Mouse (Mus musculus): ENCODE measurements at regions not wholly inside any gene's neighbourhood (a gene's known extent, or its start where the extent isn't known, plus 50 kb on each side); places are given as distances from the start of the nearest gene placed in this dataset.

DNA sequence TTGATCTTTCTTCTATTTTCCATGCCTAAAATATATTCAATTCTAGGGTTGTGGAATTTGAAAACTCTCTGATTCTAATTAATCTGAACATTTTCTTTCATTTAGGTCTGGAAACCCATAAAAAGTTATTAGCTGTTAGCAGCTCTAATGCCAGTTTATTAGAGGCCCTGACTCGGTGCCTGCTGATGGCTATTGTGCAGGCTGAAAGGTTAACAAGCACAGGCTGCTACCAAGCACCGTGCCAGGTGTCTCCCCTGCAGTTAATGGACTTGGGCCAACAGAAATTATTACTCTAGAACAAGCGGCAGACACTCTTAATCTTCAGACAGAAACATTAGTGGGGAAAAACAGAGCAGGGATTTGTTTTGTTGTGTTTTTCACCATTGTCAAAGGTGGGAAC is 317.8 kb downstream of the Nsun3 start:
- no peak overlapping the region for H3K4me2 ChIP-seq (ENCODE audit: low read depth)
- H3K4me1 ChIP-seq (replicated peaks; ENCODE audit: control insufficient read depth in 2 of 2, insufficient read depth in 2 of 2, low read length in 1 of 2) = no peaks in the 10 kb centered on the region
- no peaks in the 10 kb centered on the region for H3K9me3 ChIP-seq (ENCODE audit: control insufficient read depth, low read length)
- H3K9ac ChIP-seq (replicated peaks) = no peak overlapping the region
- H3K4me3 ChIP-seq (ENCODE audit: insufficient read depth in 1 of 2, low read depth in 2 of 2, low read length in 2 of 2) = no peak overlapping the region
- TF ChIP-seq CTCF (IDR thresholded peaks at IDR 0.05; ENCODE audit: low read depth) (no peak), EP300 (IDR thresholded peaks at IDR 0.05; ENCODE audit: low read depth) (no peak)
- DNase-seq (ENCODE audit: low read depth in 3 of 3, low spot score in 3 of 3) (no peak), ATAC-seq (ENCODE audit: insufficient read depth) (no peak)
- no peaks in the 10 kb centered on the region for H3K36me3 ChIP-seq (replicated peaks; ENCODE audit: control insufficient read depth, insufficient read depth, low read depth)
- H3K27ac ChIP-seq = no peak overlapping the region
- WGBS (ENCODE audit: insufficient replicate concordance) = 44% methylated on average over 3 of the region's 3 CpGs
- H3K27me3 ChIP-seq (ENCODE audit: control insufficient read depth, insufficient read depth, low read length) = no peaks in the 10 kb centered on the region

DNA sequence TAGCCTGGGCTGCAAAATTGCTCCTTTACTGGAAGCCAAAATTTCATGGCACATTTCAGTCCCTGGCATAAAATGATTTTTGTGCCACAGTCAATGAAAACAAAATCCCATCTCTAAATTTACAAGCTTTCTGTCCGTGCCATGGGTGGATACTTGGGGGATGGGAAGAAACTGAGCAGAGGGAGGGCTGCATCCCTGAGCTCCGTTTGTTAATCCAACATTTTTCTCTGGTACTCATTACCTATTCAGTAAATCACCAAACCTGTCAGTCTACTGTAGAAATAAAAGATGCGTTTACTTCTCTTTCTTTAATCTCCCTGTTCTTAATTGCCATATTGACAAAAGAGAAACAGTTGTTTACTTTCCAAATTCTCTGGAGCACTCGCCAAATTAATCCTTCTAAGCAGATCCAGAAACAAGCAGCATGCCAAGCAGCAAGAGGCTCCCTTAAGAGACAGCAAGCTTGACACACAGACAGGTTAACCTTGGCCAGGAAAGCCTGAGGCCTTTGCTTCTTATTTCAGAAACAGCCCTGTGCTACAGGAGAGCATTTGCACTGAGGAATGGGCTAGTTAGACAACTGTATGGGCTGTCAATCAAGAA is 326.6 kb downstream of the Nsun3 start:
- no peaks in the 10 kb centered on the region for H3K9me3 ChIP-seq (ENCODE audit: control insufficient read depth, low read length)
- TF ChIP-seq CTCF (IDR thresholded peaks at IDR 0.05; ENCODE audit: low read depth) (no peak), EP300 (IDR thresholded peaks at IDR 0.05; ENCODE audit: low read depth) (no peak)
- 29% methylated on average over 4 of the region's 4 CpGs for WGBS (ENCODE audit: insufficient replicate concordance)
- H3K27me3 ChIP-seq (ENCODE audit: control insufficient read depth, insufficient read depth, low read length) = no peaks in the 10 kb centered on the region
- no peaks in the 10 kb centered on the region for H3K36me3 ChIP-seq (replicated peaks; ENCODE audit: control insufficient read depth, insufficient read depth, low read depth)
- no peak for ATAC-seq (ENCODE audit: insufficient read depth)
- no peak overlapping the region for H3K4me3 ChIP-seq (ENCODE audit: insufficient read depth in 1 of 2, low read depth in 2 of 2, low read length in 2 of 2)
- no peak overlapping the region for H3K27ac ChIP-seq
- no peak for DNase-seq (ENCODE audit: low read depth in 3 of 3, low spot score in 3 of 3)
- H3K4me2 ChIP-seq (ENCODE audit: low read depth) = no peak overlapping the region
- no peaks in the 10 kb centered on the region for H3K4me1 ChIP-seq (replicated peaks; ENCODE audit: control insufficient read depth in 2 of 2, insufficient read depth in 2 of 2, low read length in 1 of 2)
- H3K9ac ChIP-seq (replicated peaks) = no peak overlapping the region

DNA sequence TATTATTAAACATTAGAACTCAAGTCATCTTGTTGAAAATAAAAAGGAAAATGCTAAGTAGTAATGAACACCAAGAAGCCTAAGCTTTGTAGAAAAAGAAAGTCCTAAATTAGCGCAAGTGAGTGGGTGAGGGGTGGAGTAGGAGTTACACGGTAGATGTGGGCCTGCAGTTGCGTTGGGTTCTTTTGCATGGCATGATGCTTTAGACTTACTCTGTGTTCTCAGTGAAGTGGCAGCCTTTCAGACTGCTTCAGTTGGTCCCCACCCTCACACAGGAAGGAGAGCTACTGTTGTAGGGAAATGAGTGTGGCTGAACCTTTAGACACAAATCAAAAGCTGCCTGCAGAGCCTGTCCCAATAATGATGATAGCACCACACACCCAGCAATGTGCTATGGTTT is 336.9 kb downstream of the Nsun3 start:
- no peaks in the 10 kb centered on the region for H3K36me3 ChIP-seq (replicated peaks; ENCODE audit: control insufficient read depth, insufficient read depth, low read depth)
- ATAC-seq (ENCODE audit: insufficient read depth) (no peak), DNase-seq (ENCODE audit: low read depth in 3 of 3, low spot score in 3 of 3) (no peak)
- no peaks in the 10 kb centered on the region for H3K4me1 ChIP-seq (replicated peaks; ENCODE audit: control insufficient read depth in 2 of 2, insufficient read depth in 2 of 2, low read length in 1 of 2)
- H3K4me3 ChIP-seq (ENCODE audit: insufficient read depth in 1 of 2, low read depth in 2 of 2, low read length in 2 of 2) = no peak overlapping the region
- no peaks in the 10 kb centered on the region for H3K9me3 ChIP-seq (ENCODE audit: control insufficient read depth, low read length)
- no peak overlapping the region for H3K27ac ChIP-seq
- WGBS (ENCODE audit: insufficient replicate concordance) = 77% methylated on average over 3 of the region's 3 CpGs
- no peak overlapping the region for H3K9ac ChIP-seq (replicated peaks)
- no peaks in the 10 kb centered on the region for H3K27me3 ChIP-seq (ENCODE audit: control insufficient read depth, insufficient read depth, low read length)
- H3K4me2 ChIP-seq (ENCODE audit: low read depth) = no peak overlapping the region
- TF ChIP-seq CTCF (IDR thresholded peaks at IDR 0.05; ENCODE audit: low read depth) = no peak
- no peak for TF ChIP-seq EP300 (IDR thresholded peaks at IDR 0.05; ENCODE audit: low read depth)

DNA sequence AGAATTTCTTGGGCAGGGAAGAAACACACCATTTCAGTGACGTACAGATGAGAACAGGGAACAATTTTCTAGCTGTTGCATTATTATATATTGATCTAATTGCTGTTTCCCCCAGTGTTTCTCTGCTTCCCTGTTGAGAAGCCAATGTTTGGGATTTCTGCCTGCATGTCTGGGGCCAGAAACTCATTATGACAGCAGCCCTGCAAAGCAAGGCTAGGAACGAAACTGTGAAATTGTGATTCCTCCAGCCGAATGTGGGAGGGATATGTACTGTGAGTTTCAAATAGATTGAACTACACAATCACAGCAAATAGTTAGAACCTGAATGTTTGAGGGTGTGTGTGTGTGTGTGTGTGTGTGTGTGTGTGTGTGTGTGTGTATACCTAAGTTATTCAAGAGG is 339.2 kb downstream of the Nsun3 start:
- ATAC-seq (ENCODE audit: insufficient read depth) = no peak
- Histone ChIP-seq H3K4me3 (ENCODE audit: insufficient read depth in 1 of 2, low read depth in 2 of 2, low read length in 2 of 2) (no peak overlapping the region), H3K4me1 (replicated peaks; ENCODE audit: control insufficient read depth in 2 of 2, insufficient read depth in 2 of 2, low read length in 1 of 2) (no peaks in the 10 kb centered on the region), H3K9ac (replicated peaks) (no peak overlapping the region), H3K36me3 (replicated peaks; ENCODE audit: control insufficient read depth, insufficient read depth, low read depth) (no peaks in the 10 kb centered on the region), H3K27me3 (ENCODE audit: control insufficient read depth, insufficient read depth, low read length) (no peaks in the 10 kb centered on the region), H3K9me3 (ENCODE audit: control insufficient read depth, low read length) (no peaks in the 10 kb centered on the region), H3K4me2 (ENCODE audit: low read depth) (no peak overlapping the region), H3K27ac (no peak overlapping the region)
- WGBS (ENCODE audit: insufficient replicate concordance) = 64% methylated on average over 3 of the region's 3 CpGs
- no peak for DNase-seq (ENCODE audit: low read depth in 3 of 3, low spot score in 3 of 3)
- no peak for TF ChIP-seq CTCF (IDR thresholded peaks at IDR 0.05; ENCODE audit: low read depth)

DNA sequence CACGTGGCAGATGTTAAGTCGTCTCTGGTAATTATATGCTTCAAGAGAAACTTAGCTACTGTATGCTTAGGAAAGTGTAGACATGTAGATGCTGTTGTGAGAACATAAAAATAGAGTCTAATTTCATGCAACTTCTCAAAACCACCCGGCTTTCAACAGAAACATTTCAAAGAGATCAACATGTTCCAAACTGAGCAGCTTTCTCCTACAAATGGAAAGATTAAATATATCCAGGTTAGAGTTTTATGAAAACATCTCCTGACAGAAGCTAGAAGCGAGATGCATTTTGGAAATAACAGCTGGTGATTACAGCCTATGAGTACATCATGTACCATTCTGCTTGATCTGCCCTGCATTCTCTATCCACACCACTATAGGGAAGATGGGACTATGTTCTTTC is 345.4 kb downstream of the Nsun3 start:
- Histone ChIP-seq H3K9me3 (ENCODE audit: control insufficient read depth, low read length) (no peaks in the 10 kb centered on the region), H3K4me1 (replicated peaks; ENCODE audit: control insufficient read depth in 2 of 2, insufficient read depth in 2 of 2, low read length in 1 of 2) (no peaks in the 10 kb centered on the region), H3K36me3 (replicated peaks; ENCODE audit: control insufficient read depth, insufficient read depth, low read depth) (no peaks in the 10 kb centered on the region), H3K4me2 (ENCODE audit: low read depth) (no peak overlapping the region), H3K4me3 (ENCODE audit: insufficient read depth in 1 of 2, low read depth in 2 of 2, low read length in 2 of 2) (no peak overlapping the region), H3K27me3 (ENCODE audit: control insufficient read depth, insufficient read depth, low read length) (no peaks in the 10 kb centered on the region), H3K9ac (replicated peaks) (no peak overlapping the region), H3K27ac (no peak overlapping the region)
- TF ChIP-seq EP300 (IDR thresholded peaks at IDR 0.05; ENCODE audit: low read depth) (no peak), CTCF (IDR thresholded peaks at IDR 0.05; ENCODE audit: low read depth) (no peak)
- DNase-seq (ENCODE audit: low read depth in 3 of 3, low spot score in 3 of 3) (no peak), ATAC-seq (ENCODE audit: insufficient read depth) (no peak)
- WGBS (ENCODE audit: insufficient replicate concordance) = 54% methylated on average over 4 of the region's 4 CpGs
